Mouse (Mus musculus): ENCODE results near the gene Gtf2f1. TPM values are rescaled to one million over a fixed set of nuclear protein-coding genes. Genes with fewer than 3 reads are reported as not detected.

Gtf2f1 gene
- polyA plus RNA-seq, 1 experiment from 2014 or later = 62.0 TPM

DNA sequence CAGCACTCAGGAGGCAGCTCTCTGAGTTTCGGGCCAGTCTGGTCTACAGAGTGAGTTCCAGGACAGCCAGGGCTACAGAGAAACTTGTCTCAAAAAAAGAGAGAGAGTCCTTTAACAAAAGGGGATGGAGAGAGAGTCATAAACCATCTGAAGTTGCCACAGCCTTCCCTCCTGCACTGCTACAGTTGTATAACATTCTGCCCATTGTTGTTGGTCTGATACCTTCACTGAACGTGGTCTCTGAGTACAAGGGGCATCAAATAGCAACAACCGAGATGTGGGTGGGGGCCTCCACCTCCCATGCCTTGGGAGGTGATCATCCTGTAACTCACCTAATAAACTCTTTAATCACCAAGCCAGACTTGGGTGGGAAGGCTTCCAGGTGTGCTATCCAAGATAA, 25.4 kb downstream of the Gtf2f1 start:
- no peaks in the 10 kb centered on the region for H3K36me3 ChIP-seq
- H3K4me3 ChIP-seq = no peak overlapping the region
- no peaks in the 10 kb centered on the region for H3K4me1 ChIP-seq
- no peak overlapping the region for H3K9ac ChIP-seq
- no peak overlapping the region for H3K4me2 ChIP-seq (replicated peaks)
- 85% methylated on average over 3 of the region's 3 CpGs for WGBS
- no peak for ATAC-seq (ENCODE audit: insufficient number of reproducible peaks, insufficient read depth, low FRiP score, low TSS enrichment)
- H3K9me3 ChIP-seq = no peaks in the 10 kb centered on the region
- H3K27ac ChIP-seq = no peak overlapping the region
- no peaks in the 10 kb centered on the region for H3K27me3 ChIP-seq

- no peak overlapping the region for H3K9ac ChIP-seq
- no peaks in the 10 kb centered on the region for H3K36me3 ChIP-seq
- H3K27me3 ChIP-seq = no peaks in the 10 kb centered on the region
- no peak overlapping the region for H3K27ac ChIP-seq
- no peaks in the 10 kb centered on the region for H3K9me3 ChIP-seq
- H3K4me2 ChIP-seq (replicated peaks) = no peak overlapping the region
- WGBS = 70% methylated on average over 9 of the region's 9 CpGs
- no peaks in the 10 kb centered on the region for H3K4me1 ChIP-seq
- ATAC-seq (ENCODE audit: insufficient number of reproducible peaks, insufficient read depth, low FRiP score, low TSS enrichment) = no peak
- H3K4me3 ChIP-seq = no peak overlapping the region
Measured at GRCm38 (mm10) chr17:56984886-56985285, 26.2 kb downstream of the Gtf2f1 start.

DNA sequence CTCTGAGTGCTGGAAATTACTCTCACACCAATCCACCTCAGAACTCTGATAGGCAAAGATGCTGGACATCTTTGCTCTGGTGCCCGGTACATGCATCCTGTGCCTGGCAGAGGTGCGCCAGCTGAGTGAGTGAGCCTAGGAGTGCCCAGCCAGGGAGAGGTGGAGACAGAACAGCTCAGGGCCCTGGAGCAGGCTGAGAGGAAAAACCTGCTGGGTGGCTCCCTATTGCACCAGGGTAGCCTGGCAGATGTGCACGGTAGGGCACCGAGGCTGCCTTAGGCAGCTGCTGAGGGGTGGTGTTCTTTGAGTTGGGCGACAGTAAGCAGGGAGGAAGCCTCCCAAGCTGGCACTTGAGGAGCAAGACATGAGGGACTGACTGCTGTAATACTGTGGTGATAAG, 29.1 kb downstream of the Gtf2f1 start, which contains the start of gene Acer1:
Gene Acer1 (minus strand): TSS at position 114 of the 400 bp plus-strand sequence.
- Histone ChIP-seq H3K4me2 (replicated peaks) (no peak within 1 kb of the TSS), H3K27ac (no peak within 1 kb of the TSS), H3K27me3 (no peaks in the 10 kb centered on the region), H3K9me3 (no peaks in the 10 kb centered on the region), H3K4me1 (no peaks in the 10 kb centered on the region), H3K4me3 (no peak within 1 kb of the TSS), H3K36me3 (no peaks in the 10 kb centered on the region), H3K9ac (no peak within 1 kb of the TSS)
- 68% methylated on average over 5 of the region's 5 CpGs for WGBS
- ATAC-seq (ENCODE audit: insufficient number of reproducible peaks, insufficient read depth, low FRiP score, low TSS enrichment) = no peak

DNA sequence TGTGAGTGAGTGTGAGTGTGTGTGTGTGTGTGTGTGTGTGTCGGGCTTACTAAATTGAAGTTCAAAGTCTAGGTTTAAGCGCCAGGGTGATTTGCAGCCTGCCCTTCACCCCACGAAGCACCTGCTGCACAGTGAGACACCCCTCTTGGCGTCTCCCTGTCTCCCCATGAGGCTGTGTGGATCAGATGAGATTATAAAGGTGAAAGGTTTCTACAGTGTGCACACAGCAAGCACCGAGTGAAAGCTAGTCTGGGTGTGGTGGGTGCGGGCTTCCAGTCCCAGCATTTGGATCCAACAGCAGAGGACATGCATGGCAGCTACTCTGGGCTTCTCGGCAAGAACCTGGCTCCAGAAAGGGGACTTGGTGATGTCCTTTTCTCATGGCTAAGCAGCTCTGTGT, 30.0 kb downstream of the Gtf2f1 start:
- no peaks in the 10 kb centered on the region for H3K4me1 ChIP-seq
- no peak overlapping the region for H3K9ac ChIP-seq
- no peaks in the 10 kb centered on the region for H3K36me3 ChIP-seq
- H3K4me3 ChIP-seq = no peak overlapping the region
- no peak for ATAC-seq (ENCODE audit: insufficient number of reproducible peaks, insufficient read depth, low FRiP score, low TSS enrichment)
- H3K9me3 ChIP-seq = no peaks in the 10 kb centered on the region
- WGBS = 74% methylated on average over 7 of the region's 7 CpGs
- H3K27ac ChIP-seq = no peak overlapping the region
- H3K4me2 ChIP-seq (replicated peaks) = no peak overlapping the region
- H3K27me3 ChIP-seq = no peaks in the 10 kb centered on the region

- no peaks in the 10 kb centered on the region for H3K36me3 ChIP-seq
- 57% methylated on average over 4 of the region's 8 CpGs for WGBS
- H3K27ac ChIP-seq = no peak overlapping the region
- no peak overlapping the region for H3K4me3 ChIP-seq
- no peak overlapping the region for H3K9ac ChIP-seq
- no peak for ATAC-seq (ENCODE audit: insufficient number of reproducible peaks, insufficient read depth, low FRiP score, low TSS enrichment)
- no peaks in the 10 kb centered on the region for H3K4me1 ChIP-seq
- no peak overlapping the region for H3K4me2 ChIP-seq (replicated peaks)
- H3K9me3 ChIP-seq = no peaks in the 10 kb centered on the region
- H3K27me3 ChIP-seq = no peaks in the 10 kb centered on the region
Measured at GRCm38 (mm10) chr17:56979524-56979923, 31.6 kb downstream of the Gtf2f1 start.

GRCm38 (mm10) chr17:56976531-56977390, 34.3 kb downstream of the Gtf2f1 start:
- Histone ChIP-seq H3K4me1 (no peaks in the 10 kb centered on the region), H3K4me2 (replicated peaks) (no peak overlapping the region), H3K4me3 (no peak overlapping the region), H3K27ac (no peak overlapping the region), H3K9me3 (no peaks in the 10 kb centered on the region), H3K9ac (no peak overlapping the region), H3K36me3 (no peaks in the 10 kb centered on the region), H3K27me3 (no peaks in the 10 kb centered on the region)
- WGBS = 72% methylated on average over 8 of the region's 8 CpGs
- no peak for ATAC-seq (ENCODE audit: insufficient number of reproducible peaks, insufficient read depth, low FRiP score, low TSS enrichment)

- no peak overlapping the region for H3K4me2 ChIP-seq (replicated peaks)
- H3K4me3 ChIP-seq = no peak overlapping the region
- H3K36me3 ChIP-seq = no peaks in the 10 kb centered on the region
- no peaks in the 10 kb centered on the region for H3K9me3 ChIP-seq
- no peak for ATAC-seq (ENCODE audit: insufficient number of reproducible peaks, insufficient read depth, low FRiP score, low TSS enrichment)
- no peak overlapping the region for H3K9ac ChIP-seq
- no peaks in the 10 kb centered on the region for H3K27me3 ChIP-seq
- H3K27ac ChIP-seq = no peak overlapping the region
- 76% methylated on average over 3 of the region's 3 CpGs for WGBS
- no peaks in the 10 kb centered on the region for H3K4me1 ChIP-seq
Measured at GRCm38 (mm10) chr17:56975391-56975790, 35.7 kb downstream of the Gtf2f1 start.

DNA sequence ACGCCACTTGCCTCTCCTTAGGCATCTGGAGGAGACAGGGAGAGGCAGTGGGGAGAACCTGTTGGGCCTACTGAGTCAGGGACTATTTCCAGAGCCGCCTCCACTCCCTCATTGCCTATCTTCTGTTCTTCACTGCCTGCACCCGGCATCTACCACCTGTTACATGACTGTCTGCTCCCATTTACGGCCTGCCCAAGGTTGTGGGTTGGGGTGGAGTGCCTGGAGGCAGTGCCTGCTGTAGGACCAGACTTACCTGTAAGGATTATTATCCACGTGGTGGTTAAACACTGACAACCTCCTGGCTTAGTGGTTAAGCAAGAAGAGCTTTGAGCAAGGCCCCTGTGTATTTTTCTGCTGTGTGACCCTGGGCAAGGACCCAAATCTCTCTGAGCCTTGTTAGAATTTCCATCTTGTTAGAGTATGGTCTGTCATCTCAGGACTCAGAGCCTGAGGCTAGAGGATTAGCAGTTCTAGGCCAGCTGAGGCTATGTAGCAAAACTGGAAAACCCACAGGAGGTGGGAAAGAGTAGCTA, 36.3 kb downstream of the Gtf2f1 start:
- Histone ChIP-seq H3K27ac (no peak overlapping the region), H3K27me3 (no peaks in the 10 kb centered on the region), H3K9me3 (no peaks in the 10 kb centered on the region), H3K4me2 (replicated peaks) (no peak overlapping the region), H3K9ac (no peak overlapping the region), H3K4me3 (no peak overlapping the region), H3K4me1 (no peaks in the 10 kb centered on the region), H3K36me3 (no peaks in the 10 kb centered on the region)
- 74% methylated on average over 5 of the region's 5 CpGs for WGBS
- ATAC-seq (ENCODE audit: insufficient number of reproducible peaks, insufficient read depth, low FRiP score, low TSS enrichment) = no peak

DNA sequence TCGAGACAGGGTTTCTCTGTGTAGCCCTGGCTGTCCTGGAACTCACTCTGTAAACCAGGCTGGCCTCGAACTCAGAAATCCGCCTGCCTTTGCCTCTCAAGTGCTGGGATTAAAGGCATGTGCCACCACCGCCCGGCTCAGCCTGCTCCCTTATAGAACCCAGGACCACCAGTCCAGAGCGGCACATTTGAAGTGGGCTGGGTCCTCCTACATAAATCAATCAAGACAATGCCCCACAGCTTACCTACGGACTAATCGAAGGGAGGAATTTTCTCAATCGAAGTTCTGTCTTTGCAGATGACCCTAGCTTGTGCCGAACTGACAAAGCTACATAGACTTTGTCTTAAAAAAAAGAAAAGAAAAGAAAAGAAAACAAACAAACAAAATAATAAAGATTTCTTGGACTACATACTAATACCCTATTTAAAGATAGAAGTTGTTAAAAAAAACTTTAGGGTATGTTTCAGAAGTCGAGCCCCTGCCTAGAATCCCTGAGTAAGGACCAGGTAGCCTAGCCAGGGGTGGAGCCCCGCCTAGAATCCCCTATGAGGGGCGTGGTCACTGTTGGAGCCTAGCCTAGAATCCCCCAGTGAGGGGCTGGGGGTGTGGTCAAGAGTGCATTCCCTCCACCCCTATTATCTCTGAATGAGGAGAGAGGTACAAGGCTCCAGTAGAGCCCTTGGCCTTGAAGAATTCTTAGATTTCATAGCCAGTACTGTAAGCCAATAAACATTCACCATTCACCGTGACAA, 37.0 kb downstream of the Gtf2f1 start:
- WGBS = 63% methylated on average over 13 of the region's 14 CpGs
- Histone ChIP-seq H3K9ac (no peak overlapping the region), H3K4me1 (no peaks in the 10 kb centered on the region), H3K4me2 (replicated peaks) (no peak overlapping the region), H3K36me3 (no peaks in the 10 kb centered on the region), H3K27me3 (no peaks in the 10 kb centered on the region), H3K9me3 (no peaks in the 10 kb centered on the region), H3K4me3 (no peak overlapping the region), H3K27ac (no peak overlapping the region)
- no peak for ATAC-seq (ENCODE audit: insufficient number of reproducible peaks, insufficient read depth, low FRiP score, low TSS enrichment)

- no peak for ATAC-seq (ENCODE audit: insufficient number of reproducible peaks, insufficient read depth, low FRiP score, low TSS enrichment)
- Histone ChIP-seq H3K36me3 (no peaks in the 10 kb centered on the region), H3K9ac (no peak overlapping the region), H3K27me3 (no peaks in the 10 kb centered on the region), H3K27ac (no peak overlapping the region), H3K4me3 (no peak overlapping the region), H3K9me3 (no peaks in the 10 kb centered on the region), H3K4me2 (replicated peaks) (no peak overlapping the region), H3K4me1 (no peaks in the 10 kb centered on the region)
- 65% methylated on average over 5 of the region's 5 CpGs for WGBS
Measured at GRCm38 (mm10) chr17:56970081-56970480, 41.0 kb downstream of the Gtf2f1 start.

DNA sequence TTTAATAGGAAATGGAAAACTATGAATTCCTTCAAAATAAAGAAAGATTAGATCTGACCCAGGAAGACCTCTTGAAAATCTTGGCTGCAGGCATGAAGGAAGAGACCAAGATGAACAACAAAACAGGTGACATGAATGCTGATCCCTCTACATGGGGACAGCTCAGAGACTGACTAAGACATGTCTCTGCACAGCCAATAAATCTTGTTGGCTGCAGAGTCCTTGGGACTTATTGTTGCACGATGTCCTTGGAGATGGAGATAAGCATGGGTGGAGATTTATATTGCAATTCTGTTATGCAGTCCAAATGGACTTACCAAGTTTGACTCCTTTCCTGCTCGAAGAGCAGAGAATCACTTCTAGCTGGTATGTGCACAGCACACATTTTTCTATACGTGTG, 41.8 kb downstream of the Gtf2f1 start:
- H3K36me3 ChIP-seq = no peaks in the 10 kb centered on the region
- no peak for ATAC-seq (ENCODE audit: insufficient number of reproducible peaks, insufficient read depth, low FRiP score, low TSS enrichment)
- WGBS = 68% methylated on average over 3 of the region's 3 CpGs
- H3K4me3 ChIP-seq = no peak overlapping the region
- no peak overlapping the region for H3K4me2 ChIP-seq (replicated peaks)
- H3K4me1 ChIP-seq = no peaks in the 10 kb centered on the region
- H3K9me3 ChIP-seq = no peaks in the 10 kb centered on the region
- H3K9ac ChIP-seq = no peak overlapping the region
- H3K27me3 ChIP-seq = no peaks in the 10 kb centered on the region
- H3K27ac ChIP-seq = no peak overlapping the region

- 76% methylated on average over 6 of the region's 6 CpGs for WGBS
- no peak overlapping the region for H3K4me3 ChIP-seq
- no peak overlapping the region for H3K27ac ChIP-seq
- no peak for ATAC-seq (ENCODE audit: insufficient number of reproducible peaks, insufficient read depth, low FRiP score, low TSS enrichment)
- H3K27me3 ChIP-seq = no peaks in the 10 kb centered on the region
- no peaks in the 10 kb centered on the region for H3K36me3 ChIP-seq
- H3K4me2 ChIP-seq (replicated peaks) = no peak overlapping the region
- no peak overlapping the region for H3K9ac ChIP-seq
- no peaks in the 10 kb centered on the region for H3K4me1 ChIP-seq
- no peaks in the 10 kb centered on the region for H3K9me3 ChIP-seq
Measured at GRCm38 (mm10) chr17:56963646-56964045, 47.4 kb downstream of the Gtf2f1 start.

All from embryonic facial prominence, embryonic 12.5 days (tissue).